Mouse (Mus musculus) erythroblast, adult 5-6 weeks (primary cell): ENCODE results near the gene Derl2. TPM values are rescaled to one million over a fixed set of nuclear protein-coding genes. Genes with fewer than 3 reads are reported as not detected.

Experiments used
- total RNA-seq, 2 experiments: library from RNA; stranded (forward) in 1 of 2; stranded (reverse) in 1 of 2; fragments of 150-400 nt in 1 of 2; fragments of 200-764, 138-1000 nt in 1 of 2; gene quantifications; 2 replicates each; pipeline versions ENCODE4 v1.2.3 to v1.2.4; 2015 to 2017; ENCODE audit warnings: low replicate concordance in 2 of 2

The Derl2 gene
- total RNA-seq, 2 experiments from 2014 or later = 6.1 to 11.0 TPM

Other genes with a start within 250 kb of the Derl2 start
- not detected in 2 replicates for gene Scimp, start 207.3 kb downstream of the Derl2 start, total RNA-seq (2015; ENCODE audit: low replicate concordance)
- not detected in 2 replicates for gene Scimp, start 207.3 kb downstream of the Derl2 start, total RNA-seq (2017; ENCODE audit: low replicate concordance)
- gene Rabep1, start 175.1 kb downstream of the Derl2 start, total RNA-seq (2015; ENCODE audit: low replicate concordance) = 5.2 and 10.0 TPM in 2 replicates
- gene Rabep1, start 175.1 kb downstream of the Derl2 start, total RNA-seq (2017; ENCODE audit: low replicate concordance) = 10.8 and 19.2 TPM in 2 replicates
- 33.4 and 68.6 TPM in 2 replicates for gene Nup88, start 49.9 kb downstream of the Derl2 start, total RNA-seq (2015; ENCODE audit: low replicate concordance)
- 34.3 and 48.2 TPM in 2 replicates for gene Nup88, start 49.9 kb downstream of the Derl2 start, total RNA-seq (2017; ENCODE audit: low replicate concordance)
- gene Rpain, start 49.6 kb downstream of the Derl2 start, total RNA-seq (2015; ENCODE audit: low replicate concordance) = 28.0 and 28.6 TPM in 2 replicates
- gene Rpain, start 49.6 kb downstream of the Derl2 start, total RNA-seq (2017; ENCODE audit: low replicate concordance) = 37.1 and 45.3 TPM in 2 replicates
- 72.8 and 93.0 TPM in 2 replicates for gene C1qbp, start 36.8 kb downstream of the Derl2 start, total RNA-seq (2015; ENCODE audit: low replicate concordance)
- 10.1 and 11.7 TPM in 2 replicates for gene C1qbp, start 36.8 kb downstream of the Derl2 start, total RNA-seq (2017; ENCODE audit: low replicate concordance)
- 2.3 and 3.3 TPM in 2 replicates for gene Dhx33, start 15.4 kb downstream of the Derl2 start, total RNA-seq (2015; ENCODE audit: low replicate concordance)
- gene Dhx33, start 15.4 kb downstream of the Derl2 start, total RNA-seq (2017; ENCODE audit: low replicate concordance) = 5.6 and 6.6 TPM in 2 replicates
- 10.0 and 14.6 TPM in 2 replicates for gene Mis12, start 230 bp downstream of the Derl2 start, total RNA-seq (2015; ENCODE audit: low replicate concordance)
- 18.7 and 20.6 TPM in 2 replicates for gene Mis12, start 230 bp downstream of the Derl2 start, total RNA-seq (2017; ENCODE audit: low replicate concordance)
- gene 6330403K07Rik, start 13.7 kb upstream of the Derl2 start, total RNA-seq (2015; ENCODE audit: low replicate concordance) = not detected in 2 replicates
- gene 6330403K07Rik, start 13.7 kb upstream of the Derl2 start, total RNA-seq (2017; ENCODE audit: low replicate concordance) = not detected in 2 replicates
- 0.38 and 1.0 TPM in 2 replicates for gene Nlrp1a, start 124.9 kb upstream of the Derl2 start, total RNA-seq (2015; ENCODE audit: low replicate concordance)
- 3.2 and 3.5 TPM in 2 replicates for gene Nlrp1a, start 124.9 kb upstream of the Derl2 start, total RNA-seq (2017; ENCODE audit: low replicate concordance)
- 0.38 TPM in 1 of 2 replicates, not detected in the other for gene Nlrp1b, start 210.9 kb upstream of the Derl2 start, total RNA-seq (2015; ENCODE audit: low replicate concordance)
- gene Nlrp1b, start 210.9 kb upstream of the Derl2 start, total RNA-seq (2017; ENCODE audit: low replicate concordance) = 0.51 and 0.84 TPM in 2 replicates